Mouse (Mus musculus) v-Abl transformed pro-B cells (cell line): ENCODE measurements around the gene Acd.

ENCODE experiments used
- in situ Hi-C, 2 experiments: fragments of 400-800 bp; cut with MboI; formaldehyde crosslinking; loops; one replicate each; pipeline ENCODE4 v1.15.1; 2025; ENCODE audit not compliant: unreplicated experiment in 2 of 2

Gene Acd

DNA sequence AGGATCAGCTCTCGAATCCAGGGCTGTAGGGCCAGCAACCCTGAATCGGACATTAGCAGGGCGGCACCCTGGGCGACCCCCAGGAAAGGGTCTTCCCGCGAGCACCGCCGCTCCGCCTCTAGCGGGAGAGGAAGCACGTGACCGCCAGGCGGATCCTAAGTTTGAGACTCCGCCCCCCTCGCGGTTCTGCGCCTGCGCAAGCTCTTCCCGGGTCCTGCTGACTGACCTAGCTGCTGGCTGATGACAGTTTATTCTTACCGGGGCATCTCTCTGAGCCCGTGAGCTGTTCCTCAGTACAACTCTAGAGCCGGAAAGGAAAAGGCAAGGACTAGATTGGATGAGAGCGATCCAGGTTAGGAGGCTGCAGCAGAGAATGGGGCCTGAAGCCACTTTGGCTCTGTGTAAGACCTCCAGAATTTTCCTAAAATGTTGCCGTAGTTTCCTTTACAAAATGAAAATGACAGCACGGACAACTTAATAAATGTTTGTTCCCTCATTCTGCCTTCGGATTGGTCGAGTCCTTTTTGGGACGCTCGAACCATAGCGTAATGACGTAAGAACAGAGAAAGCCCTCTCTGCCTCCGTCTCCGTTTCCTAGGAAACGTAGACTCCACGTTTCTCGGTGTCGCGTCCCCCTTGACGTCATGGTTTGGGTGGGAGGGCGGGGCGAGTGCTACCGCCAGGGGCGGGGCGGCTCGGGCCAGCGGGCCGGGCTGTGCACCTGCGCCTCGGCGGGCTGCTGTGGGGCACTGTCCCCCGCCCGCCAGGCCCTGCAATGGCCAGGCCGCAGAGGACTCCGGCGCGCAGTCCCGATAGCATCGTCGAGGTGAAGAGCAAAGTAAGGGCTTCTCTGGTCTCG, at the start of gene Acd, which contains the start of gene Pard6a:
TSS of gene Acd (minus strand) at position 137 of the 859 bp plus-strand sequence.
TSS of gene Pard6a (plus strand) at position 183 of the 859 bp plus-strand sequence.
- in situ Hi-C loops: no loop called here

DNA sequence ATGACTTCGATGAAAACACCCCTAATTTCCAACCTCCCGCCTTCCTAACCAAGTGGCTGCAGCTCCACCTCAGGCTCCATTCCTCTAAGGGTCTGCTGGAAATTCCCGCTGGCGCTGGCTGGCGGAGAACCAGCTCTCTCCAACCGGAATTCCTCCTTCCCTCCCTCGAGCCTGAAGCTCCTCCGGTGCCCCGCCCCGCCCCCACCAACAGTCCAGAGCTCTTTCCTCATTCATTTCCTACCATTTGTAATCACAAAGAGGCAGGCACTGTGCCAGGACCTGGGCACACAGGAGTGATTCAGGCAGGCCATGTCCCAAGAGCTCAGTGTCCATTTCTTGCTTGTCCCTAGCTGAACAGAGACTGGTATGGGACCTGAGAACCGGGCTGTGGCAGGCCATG, 49.7 kb upstream of the Acd start:
- in situ Hi-C loops: no loop called here

DNA sequence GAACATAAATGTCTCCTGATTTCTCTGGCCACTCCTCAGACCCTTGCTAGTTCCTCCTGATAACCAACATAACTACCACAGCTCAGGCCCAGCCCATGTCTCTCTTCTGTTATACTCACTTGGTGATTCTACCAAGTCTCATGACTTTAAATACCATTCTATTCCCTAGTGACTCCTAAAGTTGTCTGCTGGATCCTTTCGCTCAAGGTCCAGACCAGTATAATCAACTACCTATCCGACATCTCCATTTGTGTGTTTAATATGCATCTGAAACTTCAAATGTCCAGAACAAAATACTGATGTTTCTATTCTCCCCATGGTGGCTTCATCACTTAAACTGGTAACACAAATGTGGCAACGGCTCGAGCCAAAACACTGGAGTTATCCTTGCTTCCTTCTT, 42.4 kb upstream of the Acd start:
- in situ Hi-C loops: no loop called here

DNA sequence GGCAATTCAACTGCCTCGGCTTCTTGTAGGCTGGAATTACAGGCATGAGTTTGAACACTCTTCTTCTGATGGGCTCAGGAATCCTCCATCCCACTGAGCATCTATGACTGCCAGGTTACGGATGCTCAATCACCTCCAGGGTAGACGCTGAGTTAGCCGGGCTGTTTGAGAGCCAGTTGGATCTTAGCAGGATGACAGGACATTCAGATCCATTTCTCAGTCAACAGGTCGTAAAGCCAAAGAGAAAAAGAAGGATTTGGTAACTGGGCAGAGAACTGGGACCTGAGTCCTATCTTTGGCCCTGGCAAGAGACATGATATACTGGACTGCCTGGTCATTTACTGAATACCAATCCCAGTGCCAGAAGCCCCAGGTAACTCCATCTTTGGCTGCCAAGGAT, 38.3 kb upstream of the Acd start:
- in situ Hi-C loops: no loop called here

DNA sequence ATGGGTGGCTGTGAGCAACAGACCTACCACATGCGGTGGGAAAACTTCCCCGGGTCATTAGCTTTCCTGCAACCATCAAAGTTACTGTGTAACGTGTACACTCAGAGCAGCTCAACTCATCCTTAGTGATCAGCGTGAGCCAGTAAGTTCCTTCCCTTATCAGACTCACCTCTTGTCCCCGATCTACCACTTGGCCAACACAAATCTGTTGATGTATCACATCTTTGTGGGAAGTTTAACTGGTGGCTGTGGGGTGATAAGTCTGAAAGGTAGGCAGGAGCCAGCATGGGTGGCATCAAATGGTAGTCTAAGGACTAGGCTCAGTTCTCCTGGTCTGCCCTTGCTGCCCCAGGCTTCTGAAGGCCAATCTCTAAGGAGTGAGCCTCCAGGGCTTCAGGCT, 31.3 kb upstream of the Acd start:
- in situ Hi-C loops: no loop called here

DNA sequence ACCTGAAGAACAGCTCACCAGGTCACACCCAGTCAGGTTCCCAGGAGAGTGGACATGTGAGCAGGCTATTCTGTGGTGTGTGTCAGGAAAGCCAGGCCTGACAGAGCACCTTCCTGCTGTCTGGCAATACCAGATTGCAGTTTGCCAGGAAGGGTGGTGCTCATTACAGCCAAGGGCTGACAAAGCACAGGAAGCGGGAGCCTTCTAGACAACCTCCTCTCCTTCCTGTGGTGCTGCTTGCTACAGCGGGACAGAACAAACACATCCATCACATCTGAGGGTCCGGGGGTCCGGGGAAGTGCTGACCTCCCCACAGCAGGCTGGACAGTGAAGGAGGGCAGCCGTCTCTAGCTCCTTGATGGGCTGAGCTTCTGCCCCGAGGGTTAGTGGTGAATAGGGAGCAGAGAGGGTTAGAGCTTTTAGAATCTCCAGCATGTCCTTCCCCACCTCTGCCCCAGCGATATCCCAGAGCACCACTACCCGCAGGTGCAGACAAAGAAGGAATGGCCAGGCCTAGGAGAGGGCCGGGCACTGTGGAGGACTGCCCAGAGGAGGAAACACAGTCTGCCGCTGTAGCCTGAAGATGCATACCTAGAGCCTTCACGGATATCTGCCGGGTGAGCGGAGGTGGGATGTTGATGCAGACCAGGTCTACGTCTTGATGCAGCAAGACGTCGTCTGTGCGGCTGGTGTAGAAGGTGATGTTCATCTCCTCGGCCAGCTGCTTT, 26.7 kb upstream of the Acd start:
- in situ Hi-C loops: loop anchor here in 1 of 2 experiments (5.0 kb wide), 1 partner anchor 55 kb away; no protein-coding TSS in a partner anchor

DNA sequence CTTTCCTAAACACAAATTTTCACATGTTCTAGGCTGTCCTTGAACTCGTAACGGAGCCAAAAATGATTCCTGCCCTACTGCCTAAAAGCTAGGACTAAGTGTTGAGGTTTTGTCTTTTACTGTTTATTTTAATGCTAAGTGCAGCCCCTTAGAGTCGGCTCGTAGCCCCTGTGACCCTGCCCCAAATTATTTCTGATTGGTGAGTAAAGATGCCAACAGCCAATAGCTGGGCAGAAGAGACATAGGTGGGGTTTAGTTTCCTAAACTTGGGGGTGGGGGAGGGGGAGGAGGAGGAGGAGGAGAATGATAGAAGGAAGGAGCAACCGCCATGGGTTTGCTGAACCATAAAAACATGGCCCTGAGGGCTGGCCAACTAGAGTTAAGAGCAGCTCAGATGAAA, 24.8 kb upstream of the Acd start:
- in situ Hi-C loops: loop anchor here in 1 of 2 experiments (5.0 kb wide), 1 partner anchor 57 kb away; no protein-coding TSS in a partner anchor

DNA sequence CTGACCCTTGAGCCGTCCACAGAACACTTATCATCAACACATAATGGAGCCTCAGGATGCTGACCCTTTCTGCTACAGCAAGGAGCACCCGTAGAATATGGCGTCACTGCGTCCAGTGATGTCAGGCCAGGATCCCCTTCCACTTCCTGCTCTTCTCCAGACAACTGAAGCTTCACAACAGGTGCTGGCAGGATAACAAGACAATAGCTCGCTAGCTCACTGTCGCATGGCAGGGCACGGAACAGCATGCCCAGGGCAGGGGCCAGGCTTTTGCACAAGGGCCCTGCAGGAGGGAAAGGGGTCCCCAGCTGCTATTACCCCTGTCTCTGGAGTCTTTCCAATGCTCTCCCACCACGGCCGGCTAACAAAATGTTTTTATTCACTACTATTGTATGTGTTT, 22.0 kb upstream of the Acd start:
- in situ Hi-C loops: no loop called here

DNA sequence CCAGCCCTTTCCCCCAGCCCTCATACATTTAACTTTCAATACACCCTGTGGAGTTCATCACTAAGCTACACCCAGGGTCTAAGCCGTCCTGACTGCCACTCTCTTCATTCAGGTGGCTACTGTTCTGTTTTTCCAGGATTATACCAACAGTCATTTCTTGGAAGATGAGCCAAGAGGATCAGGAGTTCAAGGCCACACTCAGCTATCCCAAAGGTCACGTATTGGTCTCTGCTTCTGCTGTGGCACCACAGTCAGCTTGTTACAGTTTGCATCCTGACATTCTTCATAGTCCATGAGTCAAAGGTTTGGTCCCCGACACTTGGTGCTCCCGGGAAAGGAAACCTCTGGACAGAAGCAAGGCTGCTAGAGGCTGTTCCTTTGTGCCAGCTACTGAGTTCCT, 18.7 kb upstream of the Acd start:
- in situ Hi-C loops: loop anchor here in 1 of 2 experiments (5.0 to 10.0 kb wide), 3 partner anchors 63 to 385 kb away; partner anchors contain the start of gene Ctrl

DNA sequence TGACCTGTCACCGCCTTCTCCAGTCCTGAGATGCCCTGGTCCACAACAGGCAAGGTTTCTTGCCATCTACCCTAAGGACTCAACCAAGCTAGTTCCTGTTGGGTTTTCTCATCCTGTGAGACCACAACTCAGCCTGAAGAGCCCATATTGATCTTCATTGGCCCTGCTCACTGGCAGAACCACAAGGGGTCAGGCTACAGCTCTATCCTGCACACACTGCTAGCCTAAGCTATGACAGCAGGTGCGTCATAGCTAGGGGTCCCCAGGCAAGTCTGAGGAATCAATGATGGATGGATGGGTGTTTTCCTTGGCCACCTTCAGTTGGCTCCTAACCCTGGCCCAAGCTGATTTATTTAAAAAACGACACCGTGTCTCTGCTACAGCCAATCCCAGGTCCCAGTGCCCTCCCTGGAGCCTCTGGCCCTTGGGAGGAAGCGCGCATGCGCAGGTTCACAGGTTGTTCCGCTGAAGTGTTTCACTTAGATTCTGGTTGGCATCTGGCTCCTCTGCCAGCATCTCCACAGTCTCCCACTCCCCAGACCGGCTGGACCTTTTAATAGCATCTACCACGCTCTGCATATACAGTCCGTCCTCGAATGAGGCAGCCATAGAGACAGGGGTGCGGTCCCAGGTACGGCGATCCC, 15.5 kb upstream of the Acd start:
- in situ Hi-C loops: loop anchor here in 1 of 2 experiments (5.0 to 10.0 kb wide), 3 partner anchors 66 to 388 kb away; partner anchors contain the start of gene Ctrl

DNA sequence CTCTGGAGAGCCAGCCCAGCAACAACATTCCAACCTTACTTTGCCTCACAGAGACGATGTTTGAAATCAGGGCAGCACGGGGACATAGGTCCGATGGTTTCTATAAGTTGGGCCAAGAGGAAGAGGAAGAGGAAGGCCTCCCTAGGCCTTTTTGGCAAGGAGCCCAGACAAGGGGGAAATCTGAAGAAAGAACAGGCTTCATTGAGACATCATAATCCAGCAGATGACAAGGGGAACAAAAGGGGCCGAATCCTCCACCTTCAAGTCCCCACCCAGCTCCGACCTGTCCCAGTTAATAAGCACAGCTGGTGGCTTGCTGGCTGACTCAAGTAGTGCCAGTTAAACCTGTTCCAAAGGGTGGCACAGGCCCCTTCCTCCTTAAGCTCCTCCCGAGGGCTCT, 14.1 kb upstream of the Acd start:
- in situ Hi-C loops: loop anchor here in 1 of 2 experiments (5.0 to 10.0 kb wide), 3 partner anchors 67 to 390 kb away; partner anchors contain the start of gene Ctrl

DNA sequence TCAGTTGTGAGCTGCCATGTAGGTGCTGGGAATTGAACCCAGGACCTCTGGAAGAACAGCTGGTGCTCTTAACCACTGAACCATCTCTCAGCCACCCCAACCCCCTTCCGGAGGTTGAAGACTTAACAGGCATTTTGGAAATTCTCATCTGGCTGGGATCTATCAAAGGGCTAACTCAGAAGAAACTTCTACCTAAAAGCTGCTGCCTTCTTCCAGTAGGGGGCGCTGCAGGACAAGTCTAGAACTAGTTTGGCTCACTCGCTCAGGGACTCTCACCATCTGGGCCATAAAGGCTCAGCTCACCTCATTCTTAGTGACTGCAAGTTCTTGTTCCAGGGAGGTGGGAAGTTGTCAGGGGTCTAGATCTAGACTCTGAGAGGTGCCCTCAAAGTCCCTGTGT, 13.2 kb upstream of the Acd start:
- in situ Hi-C loops: loop anchor here (5.0 to 10.0 kb wide), 4 partner anchors 213 to 403 kb away; no protein-coding TSS in a partner anchor

DNA sequence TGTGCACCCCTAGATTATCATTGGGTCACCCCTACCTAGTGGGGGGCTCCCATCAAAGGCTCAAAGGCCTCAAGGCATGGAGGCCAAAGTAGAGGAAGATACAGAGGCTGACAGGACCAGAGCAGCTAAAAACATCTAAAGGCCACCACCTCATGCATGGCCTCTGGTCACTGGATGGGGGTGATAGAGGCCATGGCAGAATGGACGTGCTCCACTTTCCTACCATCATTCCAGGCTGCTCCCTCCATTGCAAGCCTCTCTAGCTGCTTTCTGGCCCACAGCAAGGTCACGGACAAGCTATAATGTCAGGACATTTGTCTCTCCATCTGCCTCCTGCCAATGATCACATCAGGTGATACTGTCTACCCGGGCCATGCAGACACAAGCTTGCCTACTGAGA, 11.4 kb upstream of the Acd start:
- in situ Hi-C loops: loop anchor here (5.0 to 10.0 kb wide), 4 partner anchors 215 to 405 kb away; no protein-coding TSS in a partner anchor

DNA sequence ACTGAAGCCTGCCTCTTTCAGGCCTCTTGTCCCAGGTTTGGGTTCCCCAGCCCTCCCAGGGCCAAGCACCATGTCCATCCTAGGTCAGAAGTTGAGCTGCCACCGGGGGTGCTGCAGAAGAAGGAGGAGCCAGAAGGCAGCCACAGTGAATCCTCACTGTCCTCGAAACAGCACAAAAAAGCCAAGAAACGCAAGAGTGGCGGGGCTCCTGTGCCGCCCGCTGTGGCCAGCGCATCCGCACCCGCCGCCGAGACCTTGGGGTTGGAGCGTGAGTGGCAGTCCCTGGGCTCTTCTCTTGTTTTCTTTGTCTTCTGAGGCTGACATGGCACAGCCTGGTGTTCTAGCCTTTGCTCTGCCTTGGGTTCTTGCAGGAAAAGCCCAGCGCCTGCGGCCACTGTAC, 8.4 kb upstream of the Acd start:
- in situ Hi-C loops: no loop called here

DNA sequence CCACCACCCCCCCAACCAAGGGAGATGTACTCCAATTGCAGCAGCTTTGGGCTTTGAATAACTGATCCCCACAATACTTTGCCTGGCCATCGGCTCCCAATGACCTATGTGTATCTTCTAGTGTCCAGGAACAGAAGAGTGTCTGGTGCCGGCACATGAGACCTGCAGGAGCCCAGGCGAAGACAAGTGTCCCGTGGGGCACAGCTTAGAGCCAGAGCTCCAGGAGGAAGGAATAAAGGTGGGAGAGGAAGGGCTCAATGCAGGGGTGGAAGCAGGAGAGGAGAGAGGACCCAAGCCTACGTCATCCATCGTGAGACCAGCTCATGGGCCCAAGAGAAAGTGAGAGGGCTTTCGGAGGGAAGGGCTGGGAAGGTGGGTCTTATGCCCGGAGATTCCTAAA, 7.8 kb upstream of the Acd start:
- in situ Hi-C loops: no loop called here

DNA sequence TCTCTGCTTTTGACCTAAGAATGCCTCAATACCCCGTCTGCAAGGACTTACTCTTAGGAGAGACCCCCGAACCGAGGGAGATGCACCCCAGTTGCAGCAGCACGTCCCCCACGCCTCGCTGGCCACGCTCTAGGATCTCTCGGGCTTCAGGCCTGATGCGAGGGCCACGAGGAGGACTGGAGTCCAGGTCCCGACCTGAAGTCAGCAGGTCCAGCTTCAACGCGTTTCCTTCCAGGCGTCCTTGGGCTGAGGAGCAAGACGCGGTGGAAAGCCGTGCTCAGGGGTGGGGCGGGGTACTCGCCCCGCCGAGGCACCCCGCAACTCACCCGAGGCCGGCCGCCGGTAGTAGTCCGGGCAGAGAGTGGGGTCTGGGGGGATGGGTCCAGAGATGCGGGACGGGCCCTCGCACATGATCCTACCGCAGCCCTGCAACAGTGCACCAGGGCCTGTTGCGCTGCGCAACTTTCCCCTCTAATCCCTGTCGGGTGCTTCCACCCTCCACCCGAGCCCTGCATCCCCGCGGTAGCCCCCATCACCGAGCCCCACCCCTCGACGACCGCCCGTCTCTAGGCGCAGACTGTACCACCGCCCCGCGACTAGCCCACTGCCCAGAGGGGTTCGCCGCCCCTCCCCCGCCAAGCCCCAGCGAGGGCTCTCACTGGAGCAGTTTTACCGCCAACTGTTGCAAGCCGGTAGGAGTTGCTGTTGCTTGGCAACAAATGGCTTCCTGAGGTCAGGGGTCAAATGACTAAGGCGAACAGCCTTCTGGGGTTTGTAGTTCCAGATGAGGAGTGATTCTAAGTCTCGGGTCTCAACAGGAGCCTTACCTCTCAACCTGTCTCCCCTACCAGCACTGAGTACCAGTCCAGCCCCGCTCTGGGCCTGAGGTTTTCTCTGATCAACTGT, 6.8 kb upstream of the Acd start, which contains the start of the genes 4933405L10Rik and Enkd1:
TSS of gene 4933405L10Rik (plus strand) at position 158 of the 906 bp plus-strand sequence.
TSS of gene Enkd1 (minus strand) at position 713 of the 906 bp plus-strand sequence.
- in situ Hi-C loops: no loop called here

DNA sequence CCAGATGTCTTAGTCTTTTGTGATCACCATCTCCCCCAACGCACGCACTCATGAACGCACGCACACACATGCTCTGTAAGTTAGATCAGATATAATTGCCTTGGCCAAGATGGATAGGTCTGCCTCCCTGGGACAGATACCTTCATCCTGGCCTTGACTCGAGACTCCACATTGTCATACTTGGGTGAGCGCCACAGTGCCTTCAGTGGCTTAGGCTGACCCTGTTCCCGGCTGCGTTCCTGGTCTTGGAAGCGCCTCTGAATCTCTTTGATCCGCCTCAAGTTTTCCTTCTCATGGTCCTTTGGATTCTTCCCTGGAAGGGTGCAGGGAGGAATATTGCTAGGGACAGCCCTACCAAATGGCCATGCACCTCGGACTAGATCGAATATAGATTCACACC, 5.5 kb upstream of the Acd start:
- in situ Hi-C loops: no loop called here

DNA sequence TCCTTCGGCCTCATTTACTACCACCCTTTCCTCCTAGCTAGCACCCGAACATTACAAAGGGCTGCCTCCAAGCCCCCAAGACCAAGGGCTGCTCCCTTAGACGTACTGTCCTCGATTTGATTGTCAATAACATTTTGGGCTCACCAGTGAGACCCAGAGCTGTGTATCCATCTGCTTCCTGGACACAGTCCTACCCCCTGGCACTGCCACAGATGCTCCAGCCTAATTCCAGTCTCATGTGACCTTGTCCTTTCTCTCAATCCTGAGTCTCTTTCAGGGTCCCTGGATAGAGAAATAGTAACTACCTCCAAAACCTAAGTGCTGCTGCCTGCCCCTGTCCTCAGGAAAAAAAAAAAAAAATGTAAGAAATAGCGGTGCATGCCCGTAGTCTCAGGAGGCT, 4.1 kb upstream of the Acd start:
- in situ Hi-C loops: no loop called here

DNA sequence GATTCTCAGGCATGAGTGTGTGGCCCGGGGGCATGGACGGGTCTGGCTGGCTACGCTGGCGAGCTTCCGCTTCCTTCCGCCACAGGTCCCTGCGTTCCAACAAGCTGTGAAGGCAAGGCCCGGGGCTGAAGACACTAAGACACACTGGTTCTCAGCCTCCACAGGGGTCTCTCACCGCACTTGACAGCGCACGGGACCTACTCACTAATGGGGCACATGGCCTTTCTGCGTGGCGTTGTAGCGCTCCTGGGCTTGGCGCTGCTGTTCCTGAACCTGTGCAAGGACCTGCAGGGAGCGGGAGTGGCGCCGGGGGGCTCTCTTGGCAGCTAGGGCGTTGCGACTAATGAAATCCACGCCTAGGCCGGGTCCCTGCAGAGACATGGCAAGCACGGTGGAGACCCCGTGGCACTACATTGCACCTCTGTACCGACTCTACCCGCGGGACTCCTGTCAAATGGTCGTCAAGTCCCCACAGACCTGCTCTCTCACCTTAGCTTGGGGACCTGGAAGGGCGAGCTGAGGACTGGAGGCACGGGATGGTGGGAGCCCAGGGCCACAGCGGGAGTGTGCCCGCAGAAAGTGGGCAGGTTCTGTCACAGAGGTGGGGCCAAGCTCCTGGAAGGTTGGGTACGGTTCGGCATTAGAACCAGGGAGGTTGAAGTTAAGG, 3.4 kb upstream of the Acd start:
- in situ Hi-C loops: no loop called here
